Mouse (Mus musculus) erythroid progenitor cell, adult 5-6 weeks (primary cell): ENCODE measurements around the gene Arl3. TPM values are rescaled to one million over a fixed set of nuclear protein-coding genes. Genes with fewer than 3 reads are reported as not detected.
A peak's percentile ranks its signal among the peaks of the same experiment; 100 is the strongest.

Source experiments
- ATAC-seq: replicated peaks from 2 replicates; pipeline ENCODE4 v1.8.0; 2016; ENCODE audit warnings: moderate number of reproducible peaks, mild to moderate bottlenecking, moderate TSS enrichment, inconsistent platforms; ENCODE audit not compliant: poor library complexity, low FRiP score, severe bottlenecking
- total RNA-seq, 2 experiments: library from RNA; stranded (forward) in 1 of 2; stranded (reverse) in 1 of 2; fragments of 150-400 nt in 1 of 2; fragments of 186-747, 209-891 nt in 1 of 2; gene quantifications; 2 replicates each; pipeline versions ENCODE4 v1.2.3 to v1.2.4; 2015 to 2017; ENCODE audit warnings: low replicate concordance in 2 of 2

Arl3 gene
- 4.6 and 15.1 TPM in 2 replicates for total RNA-seq (2015; ENCODE audit: low replicate concordance)
- total RNA-seq (2017; ENCODE audit: low replicate concordance): 6.7 and 24.4 TPM in 2 replicates

DNA sequence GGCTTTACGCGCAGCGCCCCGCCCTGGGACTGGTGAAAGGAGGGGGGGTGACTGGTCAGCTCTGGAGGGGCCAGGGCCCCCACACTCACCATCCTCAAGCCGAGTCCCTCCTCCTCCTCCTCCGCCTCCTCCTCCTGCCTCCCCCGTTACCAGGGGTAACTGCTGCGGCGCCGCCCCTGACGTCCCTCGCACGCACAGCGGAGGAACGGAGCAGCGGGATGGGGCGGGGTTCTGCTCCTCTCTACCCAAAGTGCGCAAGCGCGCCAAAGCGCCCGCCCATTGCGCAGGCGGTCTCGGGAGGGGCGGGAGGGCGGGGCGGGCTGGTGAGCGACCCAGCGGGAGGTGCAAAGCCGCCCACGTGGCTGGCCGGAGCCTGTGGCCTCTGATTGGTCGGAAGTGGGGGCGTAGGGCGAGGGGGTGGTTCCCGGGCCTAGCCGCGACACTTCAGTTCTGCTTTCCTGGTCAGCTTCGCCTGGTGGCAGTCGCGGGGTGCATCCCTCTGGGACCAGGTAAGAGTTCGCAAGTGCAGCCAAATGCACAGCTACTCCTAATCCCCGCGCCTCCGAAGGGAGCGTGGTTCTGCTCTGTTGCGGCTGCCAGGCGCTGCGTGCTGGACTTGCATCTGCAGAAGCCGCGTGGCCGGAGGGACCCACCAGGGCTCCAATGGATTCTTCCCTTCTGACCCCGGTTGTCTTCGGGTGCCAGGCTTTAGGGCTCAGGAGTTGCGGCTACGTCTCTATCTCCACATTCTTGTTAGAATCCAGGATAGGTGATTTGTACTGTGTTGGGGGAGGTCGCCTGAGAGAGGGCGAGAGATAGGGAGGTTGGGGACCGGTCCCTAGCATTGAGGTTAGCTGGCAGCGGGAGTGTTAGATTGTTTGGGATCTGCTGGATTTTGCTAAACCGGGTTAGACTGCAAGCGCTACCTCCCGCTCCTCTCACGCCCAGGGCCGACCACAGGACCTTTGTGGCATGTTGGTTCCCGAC is at the start of gene Arl3, which contains the start of gene Sfxn2:
Arl3 (minus strand) TSS at position 248 of the 987 bp plus-strand sequence.
Sfxn2 (plus strand) TSS at position 415 of the 987 bp plus-strand sequence.
- ATAC-seq: peak; percentile 95

- ATAC-seq: no peak
Measured at GRCm38 (mm10) chr19:46622659-46623193, 49.7 kb upstream of the Arl3 start.

GRCm38 (mm10) chr19:46621236-46622183 is 48.5 kb upstream of the Arl3 start:
- ATAC-seq: no peak

DNA sequence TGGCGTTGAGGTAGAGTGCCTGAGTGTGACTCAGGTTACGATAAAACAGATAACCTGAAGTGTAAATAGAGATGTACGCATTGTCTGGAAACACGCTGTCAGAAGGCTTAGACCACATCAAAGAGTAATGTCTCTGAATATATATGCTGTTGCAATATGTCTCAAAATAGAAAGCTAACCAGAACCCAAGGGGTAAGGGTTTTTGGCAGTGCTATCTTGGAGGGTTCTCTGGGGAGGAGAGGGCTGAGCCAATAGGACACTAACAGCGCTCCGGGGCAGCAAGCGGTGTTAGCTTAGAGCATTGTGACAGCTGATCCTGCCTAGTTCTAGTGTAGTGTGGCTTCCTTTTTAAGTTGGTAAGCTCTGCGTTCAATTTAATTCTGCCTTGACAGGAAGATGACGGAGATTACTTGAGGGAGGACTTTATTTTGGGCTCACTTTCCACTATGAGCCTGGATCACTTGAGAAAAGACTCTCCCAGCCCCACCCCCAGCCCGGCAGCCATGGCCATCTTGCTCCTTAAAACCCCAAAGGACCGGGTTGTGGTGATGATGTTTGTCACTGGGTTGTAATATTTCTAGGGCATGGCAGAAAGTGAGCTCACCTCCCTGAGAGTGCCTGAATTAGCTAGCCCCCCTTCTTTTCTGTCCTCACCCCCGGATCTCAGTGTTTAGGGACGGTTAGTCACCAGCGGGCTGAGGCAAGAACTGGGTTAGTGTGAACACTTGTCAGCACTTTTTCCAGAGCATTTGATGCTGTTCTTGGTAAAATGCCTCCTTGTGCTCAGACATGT is 47.2 kb upstream of the Arl3 start:
- no peak for ATAC-seq

GRCm38 (mm10) chr19:46619518-46619917 is 46.5 kb upstream of the Arl3 start:
- ATAC-seq: no peak

DNA sequence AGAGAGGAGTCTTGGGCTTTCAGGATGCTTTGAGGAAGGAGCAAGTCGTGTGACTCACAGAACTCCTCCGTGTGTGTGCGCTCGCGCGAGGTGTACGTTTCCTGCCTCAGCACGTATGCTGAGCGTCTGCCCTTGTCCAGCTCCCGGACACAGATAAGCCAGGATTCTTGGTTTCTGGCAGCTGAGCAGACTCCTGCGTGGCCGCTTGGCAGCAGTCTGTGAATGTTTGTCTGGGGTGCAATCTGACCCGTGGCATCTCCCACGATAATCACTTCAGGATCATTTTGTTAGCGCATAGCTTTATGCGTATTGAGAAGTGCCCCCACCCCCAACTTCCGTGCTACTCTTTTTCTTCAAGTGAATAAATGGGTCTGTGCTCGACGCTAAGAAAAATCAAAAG is 46.0 kb upstream of the Arl3 start:
- ATAC-seq: no peak

DNA sequence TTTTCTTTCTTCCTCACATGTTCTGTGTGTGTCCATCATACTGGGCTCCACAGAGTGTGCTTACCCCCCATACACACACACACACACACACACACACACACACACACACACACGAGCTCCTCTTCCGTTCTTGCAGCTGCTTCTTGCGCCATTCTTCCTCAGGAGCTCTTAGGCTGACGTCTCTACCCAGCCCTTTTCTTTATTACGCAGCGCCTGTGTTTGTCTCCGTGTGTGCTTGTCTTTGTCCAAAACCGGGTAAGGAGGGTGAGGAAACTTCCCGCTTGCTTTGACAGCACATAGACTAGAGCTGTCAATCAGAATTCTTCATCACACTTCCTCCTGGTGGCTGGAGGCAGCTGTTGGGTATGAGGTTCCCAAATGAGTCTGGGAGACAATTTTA is 45.3 kb upstream of the Arl3 start:
- ATAC-seq: no peak

DNA sequence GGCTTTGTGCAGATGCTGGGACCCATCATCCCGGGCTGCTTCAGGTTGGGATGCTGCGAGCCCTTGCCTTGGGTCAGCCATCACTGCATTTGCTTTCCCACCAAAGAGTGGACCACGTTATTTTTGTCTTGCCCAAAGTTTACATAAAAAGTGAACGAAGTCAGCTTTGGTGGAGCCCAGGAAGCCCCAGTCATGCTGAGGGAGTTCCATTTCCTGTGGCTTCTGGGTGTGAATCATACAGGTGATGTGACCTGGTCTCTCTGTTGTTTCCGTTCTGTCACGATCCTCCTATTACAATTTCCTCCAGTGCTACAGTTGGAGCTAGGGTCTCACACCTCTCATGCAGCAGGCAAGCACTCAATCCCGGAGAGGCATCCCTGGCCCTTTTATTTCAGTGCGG is 44.4 kb upstream of the Arl3 start:
- no peak for ATAC-seq

GRCm38 (mm10) chr19:46616378-46616777 is 43.4 kb upstream of the Arl3 start:
- ATAC-seq: no peak

DNA sequence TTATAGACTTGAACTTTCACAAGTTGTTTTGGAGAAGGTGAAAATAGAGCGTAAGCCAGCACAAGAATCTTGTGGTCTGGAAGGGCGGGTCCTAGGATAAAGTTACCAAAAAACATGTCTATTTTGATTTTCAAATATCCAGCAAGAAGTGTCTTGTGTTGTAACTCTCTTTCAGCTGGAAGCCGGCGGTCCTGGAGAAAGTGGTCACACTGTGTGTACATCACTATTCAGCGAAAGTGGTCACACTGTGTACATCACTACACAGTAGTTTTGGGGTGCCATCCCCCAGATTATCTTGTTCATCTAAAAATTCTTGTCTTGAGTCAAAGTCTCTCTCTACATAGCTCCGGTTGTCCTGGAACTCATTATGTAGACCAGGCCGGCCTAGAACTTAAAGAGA is 35.2 kb upstream of the Arl3 start:
- ATAC-seq: no peak

GRCm38 (mm10) chr19:46607424-46607823 is 34.4 kb upstream of the Arl3 start:
- ATAC-seq: no peak

DNA sequence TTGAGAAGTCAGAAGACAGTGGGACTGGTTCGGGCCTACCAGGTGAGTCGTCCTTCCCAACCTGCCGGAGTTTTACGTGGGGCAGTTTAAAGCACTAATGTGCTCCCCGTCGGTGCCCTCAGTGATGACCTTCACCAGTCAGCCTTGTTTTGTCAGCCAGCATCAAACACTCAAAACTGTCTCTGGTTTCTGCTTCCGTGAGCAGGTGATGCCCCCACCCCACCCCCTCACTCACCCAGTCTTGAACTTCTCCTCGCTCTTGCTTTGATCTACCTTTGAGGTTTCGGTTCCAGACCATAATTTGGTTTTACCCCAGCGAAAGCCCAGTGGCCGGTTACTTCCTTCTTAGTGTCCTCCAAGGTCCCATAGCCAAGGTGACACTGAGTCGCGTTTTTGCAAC is 33.7 kb upstream of the Arl3 start:
- ATAC-seq: no peak

DNA sequence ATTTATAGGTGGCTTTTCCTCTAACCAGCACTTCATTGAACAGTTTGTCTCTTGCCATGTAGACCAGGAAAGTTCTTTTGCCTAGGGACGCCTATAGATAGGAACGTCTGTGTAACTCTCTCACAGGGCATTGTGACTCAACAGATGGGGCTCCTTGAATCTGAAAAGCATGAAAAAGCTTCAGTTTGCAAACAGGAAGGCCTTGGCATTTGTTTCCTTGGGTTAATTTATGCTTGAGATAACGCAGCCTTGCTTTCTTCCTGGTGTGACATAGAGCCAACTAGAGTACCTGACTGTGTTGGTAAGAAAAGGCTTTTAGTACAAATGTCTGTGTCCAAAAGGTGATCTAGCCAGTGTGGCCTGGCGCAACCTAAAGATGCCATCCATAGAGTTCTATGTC is 29.4 kb upstream of the Arl3 start:
- ATAC-seq: no peak

- ATAC-seq: no peak
Measured at GRCm38 (mm10) chr19:46601491-46601890, 28.5 kb upstream of the Arl3 start.

DNA sequence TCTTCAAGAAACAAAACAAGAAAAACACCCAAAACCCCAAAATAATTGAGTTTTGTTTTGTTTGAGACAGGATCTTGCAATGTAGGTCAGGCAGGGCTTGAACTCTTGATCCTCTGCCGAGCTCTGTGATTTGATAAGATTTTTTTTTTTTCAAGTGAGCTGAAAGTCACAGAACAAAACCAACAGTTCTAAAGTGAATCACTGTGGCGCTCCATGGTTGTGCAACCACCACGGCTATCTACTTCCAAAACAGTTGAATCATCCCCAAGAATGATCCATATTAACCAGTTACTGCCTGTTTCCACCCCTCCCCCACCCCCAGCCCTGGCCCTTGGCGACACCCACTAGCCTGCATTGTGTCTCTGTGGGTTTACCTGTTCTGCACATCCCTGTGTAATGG is 27.4 kb upstream of the Arl3 start:
- ATAC-seq: no peak

GRCm38 (mm10) chr19:46599375-46600256 is 26.6 kb upstream of the Arl3 start:
- ATAC-seq: peak; percentile 43

GRCm38 (mm10) chr19:46598720-46599252 is 25.8 kb upstream of the Arl3 start, which contains the start of gene Wbp1l:
TSS of gene Wbp1l (plus strand) at chr19:46599084.
- ATAC-seq: peak; percentile 98

GRCm38 (mm10) chr19:46598187-46598586 is 25.2 kb upstream of the Arl3 start:
- no peak for ATAC-seq
